In genomic region chr14:55160251-55161071, GRCm38 (mm10) we compare ENCODE assay signal across 7 mouse cellular contexts. TPM values are rescaled to one million over a fixed set of nuclear protein-coding genes. Genes with fewer than 3 reads are reported as not detected.
DNase-seq lines count a peak whose midpoint lies in the region; ATAC-seq lines count a peak whose summit lies in the region.

No protein-coding gene starts in this region.

- H3K9ac ChIP-seq in heart, embryonic 13.5 days = no peak overlapping the region
- H3K9ac ChIP-seq in midbrain, embryonic 13.5 days (replicated peaks) = no peak overlapping the region
- no peak overlapping the region for H3K9ac ChIP-seq in midbrain, embryonic 14.5 days (replicated peaks; ENCODE audit: low read length)
- no peak overlapping the region for H3K9ac ChIP-seq in embryonic facial prominence, embryonic 13.5 days
- H3K9ac ChIP-seq in neural tube, embryonic 15.5 days (replicated peaks) = no peak overlapping the region

- WGBS in heart, embryonic 13.5 days = 61% methylated on average over 8 of the region's 10 CpGs
- 78% methylated on average over 10 of the region's 10 CpGs for WGBS in midbrain, embryonic 13.5 days
- WGBS in midbrain, embryonic 14.5 days = 80% methylated on average over 10 of the region's 10 CpGs
- WGBS in embryonic facial prominence, embryonic 13.5 days = 79% methylated on average over 8 of the region's 10 CpGs
- WGBS in neural tube, embryonic 15.5 days = 90% methylated on average over 8 of the region's 10 CpGs

- H3K36me3 ChIP-seq in heart, embryonic 13.5 days = no peaks in the 10 kb centered on the region
- H3K36me3 ChIP-seq in midbrain, embryonic 13.5 days = no peaks in the 10 kb centered on the region
- H3K36me3 ChIP-seq in midbrain, embryonic 14.5 days (ENCODE audit: control insufficient read depth, insufficient read depth, low read length) = no peaks in the 10 kb centered on the region
- H3K36me3 ChIP-seq in embryonic facial prominence, embryonic 13.5 days = no peaks in the 10 kb centered on the region
- H3K36me3 ChIP-seq in neural tube, embryonic 15.5 days = no peaks in the 10 kb centered on the region

- H3K4me2 ChIP-seq in heart, embryonic 13.5 days = 0 out of 2 replicates have a peak overlapping the region, but pooled peaks have one; percentile 57
- no peak overlapping the region for H3K4me2 ChIP-seq in midbrain, embryonic 13.5 days (replicated peaks)
- no peak overlapping the region for H3K4me2 ChIP-seq in midbrain, embryonic 14.5 days (ENCODE audit: low read length)
- no peak overlapping the region; the same call in 1 of the 2 replicates for H3K4me2 ChIP-seq in embryonic facial prominence, embryonic 13.5 days
- peak overlapping the region; percentile 56; the same call in 1 of the 2 replicates for H3K4me2 ChIP-seq in neural tube, embryonic 15.5 days

- H3K4me1 ChIP-seq in heart, embryonic 13.5 days = peaks cover 16% of the 10 kb centered on the region
- H3K4me1 ChIP-seq in midbrain, embryonic 13.5 days (replicated peaks) = peaks cover 4% of the 10 kb centered on the region; the same call in 1 of the 2 replicates
- H3K4me1 ChIP-seq in midbrain, embryonic 14.5 days (ENCODE audit: control insufficient read depth, insufficient read depth, low read length) = no peaks in the 10 kb centered on the region
- peaks cover 7% of the 10 kb centered on the region for H3K4me1 ChIP-seq in embryonic facial prominence, embryonic 13.5 days
- peaks cover 5% of the 10 kb centered on the region; the same call in 1 of the 2 replicates for H3K4me1 ChIP-seq in neural tube, embryonic 15.5 days

- no peaks in the 10 kb centered on the region for H3K9me3 ChIP-seq in heart, embryonic 13.5 days
- H3K9me3 ChIP-seq in midbrain, embryonic 13.5 days = no peaks in the 10 kb centered on the region
- H3K9me3 ChIP-seq in midbrain, embryonic 14.5 days (ENCODE audit: control insufficient read depth, low read length) = no peaks in the 10 kb centered on the region
- H3K9me3 ChIP-seq in embryonic facial prominence, embryonic 13.5 days = no peaks in the 10 kb centered on the region
- no peaks in the 10 kb centered on the region for H3K9me3 ChIP-seq in neural tube, embryonic 15.5 days (replicated peaks)

- H3K27me3 ChIP-seq in heart, embryonic 13.5 days (replicated peaks) = 0 out of 2 replicates have a peak, but pooled peaks cover 8% of the 10 kb centered on the region
- no peaks in the 10 kb centered on the region for H3K27me3 ChIP-seq in midbrain, embryonic 13.5 days
- no peaks in the 10 kb centered on the region for H3K27me3 ChIP-seq in midbrain, embryonic 14.5 days (ENCODE audit: control insufficient read depth, insufficient read depth, low read length)
- H3K27me3 ChIP-seq in embryonic facial prominence, embryonic 13.5 days = no peaks in the 10 kb centered on the region
- H3K27me3 ChIP-seq in neural tube, embryonic 15.5 days (replicated peaks) = no peaks in the 10 kb centered on the region

- ATAC-seq in heart, embryonic 13.5 days (ENCODE audit: extremely low read depth, insufficient number of reproducible peaks, low FRiP score, low TSS enrichment) = no peak
- ATAC-seq in midbrain, embryonic 13.5 days = peak; percentile 59
- no peak for ATAC-seq in midbrain, embryonic 14.5 days (ENCODE audit: low FRiP score, low TSS enrichment)
- peak; percentile 43; the same call in 1 of the 2 replicates for ATAC-seq in embryonic facial prominence, embryonic 13.5 days (ENCODE audit: insufficient number of reproducible peaks, insufficient read depth, low FRiP score, low TSS enrichment, low read depth)
- no peak; the same call in 1 of the 2 replicates for ATAC-seq in neural tube, embryonic 15.5 days (ENCODE audit: low FRiP score)

- DNase-seq in heart, adult 9 months (ENCODE audit: low spot score in 2 of 2) = no peak
- DNase-seq in midbrain, embryonic 14.5 days = no peak
- DNase-seq in layer of hippocampus, postnatal 10 days (ENCODE audit: low spot score in 2 of 2) = no peak

- no peak overlapping the region for H3K4me3 ChIP-seq in heart, embryonic 13.5 days
- H3K4me3 ChIP-seq in midbrain, embryonic 13.5 days (replicated peaks) = no peak overlapping the region
- H3K4me3 ChIP-seq in midbrain, embryonic 14.5 days (replicated peaks; ENCODE audit: low read depth, low read length) = no peak overlapping the region
- H3K4me3 ChIP-seq in embryonic facial prominence, embryonic 13.5 days = no peak overlapping the region
- H3K4me3 ChIP-seq in neural tube, embryonic 15.5 days (replicated peaks) = no peak overlapping the region

- H3K27ac ChIP-seq in heart, embryonic 13.5 days (replicated peaks) = no peak overlapping the region
- no peak overlapping the region for H3K27ac ChIP-seq in midbrain, embryonic 13.5 days
- no peak overlapping the region for H3K27ac ChIP-seq in midbrain, embryonic 14.5 days (replicated peaks; ENCODE audit: low read depth, low read length)
- H3K27ac ChIP-seq in embryonic facial prominence, embryonic 13.5 days = no peak overlapping the region
- H3K27ac ChIP-seq in neural tube, embryonic 15.5 days (replicated peaks) = no peak overlapping the region

RNA-seq across cellular contexts. Expression of gene Jph4, which starts 43.7 kb away (rescaled TPM):
- polyA plus RNA-seq in heart, embryonic 13.5 days (2015; fragmentation: Nextera tagmentation; extraction: Ambion mirVana) = 0.31 and 0.32 TPM in 2 replicates
- 18.2 and 19.9 TPM in 2 replicates for polyA plus RNA-seq in midbrain, embryonic 13.5 days (2015; fragmentation: Nextera tagmentation; extraction: Ambion mirVana)
- polyA plus RNA-seq in midbrain, embryonic 14.5 days (2014; fragmentation: Nextera tagmentation; extraction: Ambion mirVana) = 31.1 and 38.9 TPM in 2 replicates
- 2.7 and 2.9 TPM in 2 replicates for polyA plus RNA-seq in embryonic facial prominence, embryonic 13.5 days (2015; fragmentation: Nextera tagmentation; extraction: Ambion mirVana)
- polyA plus RNA-seq in neural tube, embryonic 15.5 days (2015; fragmentation: Nextera tagmentation; extraction: Ambion mirVana) = 30.6 and 37.0 TPM in 2 replicates
- total RNA-seq in layer of hippocampus, postnatal 10 days (2021) = 100 to 1,000 TPM; 410 to 431 TPM

RNA-seq across cellular contexts. Expression of gene Ap1g2, which starts 54.1 kb away (rescaled TPM):
- 7.4 and 7.9 TPM in 2 replicates for polyA plus RNA-seq in heart, embryonic 13.5 days (2015; fragmentation: Nextera tagmentation; extraction: Ambion mirVana)
- polyA plus RNA-seq in midbrain, embryonic 13.5 days (2015; fragmentation: Nextera tagmentation; extraction: Ambion mirVana) = 7.9 and 8.2 TPM in 2 replicates
- polyA plus RNA-seq in midbrain, embryonic 14.5 days (2014; fragmentation: Nextera tagmentation; extraction: Ambion mirVana) = 6.8 and 7.6 TPM in 2 replicates
- 21.0 and 23.4 TPM in 2 replicates for polyA plus RNA-seq in embryonic facial prominence, embryonic 13.5 days (2015; fragmentation: Nextera tagmentation; extraction: Ambion mirVana)
- polyA plus RNA-seq in neural tube, embryonic 15.5 days (2015; fragmentation: Nextera tagmentation; extraction: Ambion mirVana) = 6.2 and 12.4 TPM in 2 replicates
- 10 to 100 TPM; 19.2 to 20.6 TPM for total RNA-seq in layer of hippocampus, postnatal 10 days (2021)

Comparison
In these comparisons a context has a peak if more than half of its experiments do, and no peak if none do; other contexts are left out.
1. ATAC-seq: peak in midbrain, embryonic 13.5 days (single experiment) and embryonic facial prominence, embryonic 13.5 days (single experiment); none in heart, embryonic 13.5 days (single experiment), midbrain, embryonic 14.5 days (single experiment) and neural tube, embryonic 15.5 days (single experiment).
2. H3K4me2 ChIP-seq: peak in heart, embryonic 13.5 days (single experiment) and neural tube, embryonic 15.5 days (single experiment); none in midbrain, embryonic 13.5 days (single experiment), midbrain, embryonic 14.5 days (single experiment) and embryonic facial prominence, embryonic 13.5 days (single experiment).